Mouse (Mus musculus) testis, adult 2 months (tissue): ENCODE data around the gene Nfu1.

ENCODE experiments used
- CTCF ChIP-seq: fragments of 200-500 bp; IDR thresholded peaks from 2 replicates; pipeline ENCODE4 v1.5.1; 2012; ENCODE audit warnings: low read depth, mild to moderate bottlenecking, inconsistent platforms, low read length, moderate library complexity; ENCODE audit not compliant: control insufficient read depth, insufficient read depth, insufficient replicate concordance
- POLR2A ChIP-seq: fragments of 200-500 bp; IDR thresholded peaks from 2 replicates; pipeline ENCODE4 v1.6.1; 2012; ENCODE audit warnings: low read depth, mild to moderate bottlenecking, inconsistent platforms, low read length, moderate library complexity; ENCODE audit not compliant: control insufficient read depth

- TF ChIP-seq CTCF: no peak
- no peak for TF ChIP-seq POLR2A
These were observed 14.8 kb upstream of the Nfu1 start for GRCm38 (mm10) chr6:86994254-86994653.
